Mouse (Mus musculus) lung, postnatal 0 days (tissue): Measurements from ENCODE around the gene Cd47.

Experiments used
- CTCF ChIP-seq: IDR thresholded peaks from 2 replicates; pipeline ENCODE4 v1.5.1; 2016; ENCODE audit warnings: antibody characterized with exemption, mild to moderate bottlenecking
- EP300 ChIP-seq: IDR thresholded peaks from 2 replicates; pipeline ENCODE4 v1.6.1; 2016; ENCODE audit warnings: antibody characterized with exemption, mild to moderate bottlenecking, control low read depth

GRCm38 (mm10) chr16:49964321-49964986 lies 164.1 kb downstream of the Cd47 start:
- no peak for TF ChIP-seq CTCF
- TF ChIP-seq EP300 = no peak
